Mouse (Mus musculus) embryo, embryonic 9.5 days (tissue): ENCODE data around the gene 1700010B08Rik.

Experiments
- DNase-seq: peaks from one replicate; pipeline ENCODE4 v3.0.0-alpha.2; 2017; ENCODE audit errors: extremely low spot score

1700010B08Rik gene

DNA sequence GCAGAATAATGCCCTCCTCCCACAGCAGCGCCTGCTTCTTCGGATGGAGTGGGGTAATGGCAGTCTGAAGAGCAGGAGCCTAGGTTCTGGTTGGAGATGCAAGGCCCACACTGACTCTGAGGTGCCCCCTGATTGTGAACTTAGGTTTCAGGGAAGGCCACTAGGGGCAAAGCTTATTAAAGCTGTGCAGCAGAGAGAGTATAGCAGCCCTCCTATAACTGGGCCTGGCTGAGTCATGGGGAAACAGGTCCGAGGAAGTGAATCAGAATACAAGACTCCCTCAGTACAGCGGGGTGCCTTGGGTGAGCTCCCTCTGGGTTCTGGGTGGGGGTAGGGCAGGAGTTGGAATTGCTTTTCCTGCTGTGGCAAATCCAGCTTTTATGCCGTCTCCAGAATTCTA lies 51.4 kb downstream of the 1700010B08Rik start:
- no peak for DNase-seq
